Mouse (Mus musculus) spleen, adult 2 months (tissue): ENCODE measurements at regions not wholly inside any gene's neighbourhood (a gene's known extent, or its start where the extent isn't known, plus 50 kb on each side); places are given as distances from the start of the nearest gene placed in this dataset.

Source experiments
- DNase-seq, 2 experiments: peaks; one replicate each; pipeline versions ENCODE4 v3.0.0 to v3.0.0-alpha.2; 2012 to 2021; ENCODE audit warnings: low spot score in 2 of 2, low read depth in 1 of 2
- H3K27ac ChIP-seq: fragments of 200-500 bp; 2 replicates; pipeline ENCODE4 v1.5.1; 2012; ENCODE audit warnings: low read length, inconsistent platforms; ENCODE audit not compliant: insufficient read depth
- H3K27me3 ChIP-seq: fragments of 200-500 bp; 2 replicates; pipeline ENCODE4 v1.6.1; 2012; ENCODE audit warnings: mild to moderate bottlenecking, moderate library complexity, low read length, inconsistent platforms; ENCODE audit not compliant: control insufficient read depth, insufficient read depth
- H3K36me3 ChIP-seq: fragments of 200-500 bp; 2 replicates; pipeline ENCODE4 v1.6.1; 2012; ENCODE audit warnings: mild to moderate bottlenecking, low read length, inconsistent platforms; ENCODE audit not compliant: control insufficient read depth, insufficient read depth
- H3K4me1 ChIP-seq: fragments of 200-500 bp; 2 replicates; pipeline ENCODE4 v1.6.1; 2011; ENCODE audit warnings: inconsistent platforms; ENCODE audit not compliant: control insufficient read depth, insufficient read depth, insufficient read length
- H3K4me3 ChIP-seq: fragments of 200-500 bp; 2 replicates; pipeline ENCODE4 v1.5.1; 2011; ENCODE audit warnings: mild to moderate bottlenecking, inconsistent platforms; ENCODE audit not compliant: insufficient read depth, insufficient read length; ENCODE audit errors: extremely low read depth
- CTCF ChIP-seq: fragments of 200-500 bp; IDR thresholded peaks from 2 replicates; pipeline ENCODE4 v1.5.1; 2011; ENCODE audit warnings: mild to moderate bottlenecking, inconsistent platforms; ENCODE audit not compliant: insufficient read depth, insufficient read length, insufficient replicate concordance; ENCODE audit errors: extremely low read depth
- POLR2A ChIP-seq: fragments of 200-500 bp; IDR thresholded peaks from 2 replicates; pipeline ENCODE4 v1.6.1; 2011; ENCODE audit warnings: low read depth, low read length, inconsistent platforms
- WGBS: fragments of 180-500 bp; shearing (Covaris S2); methylation state at CpG from one replicate; pipeline ENCODE4 v1.1.7; 2018; 5-methylcytosine and 5-hydroxymethylcytosine counted together

DNA sequence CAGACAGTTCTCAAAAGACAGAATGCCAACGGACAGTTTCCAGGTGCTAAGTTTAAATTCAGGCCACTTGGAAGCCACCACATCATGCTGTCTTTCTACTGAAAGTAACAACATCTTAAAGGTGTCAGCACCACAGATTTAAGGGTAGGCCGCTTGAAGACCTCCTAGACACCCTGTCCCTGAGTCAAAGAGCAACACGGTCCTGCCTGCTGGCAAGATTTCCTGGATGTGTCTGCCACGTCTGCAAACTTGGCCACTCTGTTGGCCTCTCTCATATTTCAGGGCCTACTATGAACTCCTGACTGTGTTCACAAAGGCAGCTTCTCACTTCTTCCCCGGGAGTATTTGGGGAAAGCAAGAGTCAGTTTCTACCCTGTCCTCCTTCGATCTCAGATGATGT is 194.7 kb upstream of the Esrrg start:
- no peaks in the 10 kb centered on the region for H3K4me1 ChIP-seq
- no peaks in the 10 kb centered on the region for H3K27me3 ChIP-seq
- WGBS, result 92% methylated on average over 6 of the region's 6 CpGs
- no peak for DNase-seq
- TF ChIP-seq POLR2A (no peak), CTCF (no peak)
- no peak overlapping the region for H3K4me3 ChIP-seq
- no peak overlapping the region for H3K27ac ChIP-seq
- H3K36me3 ChIP-seq, result no peaks in the 10 kb centered on the region

DNA sequence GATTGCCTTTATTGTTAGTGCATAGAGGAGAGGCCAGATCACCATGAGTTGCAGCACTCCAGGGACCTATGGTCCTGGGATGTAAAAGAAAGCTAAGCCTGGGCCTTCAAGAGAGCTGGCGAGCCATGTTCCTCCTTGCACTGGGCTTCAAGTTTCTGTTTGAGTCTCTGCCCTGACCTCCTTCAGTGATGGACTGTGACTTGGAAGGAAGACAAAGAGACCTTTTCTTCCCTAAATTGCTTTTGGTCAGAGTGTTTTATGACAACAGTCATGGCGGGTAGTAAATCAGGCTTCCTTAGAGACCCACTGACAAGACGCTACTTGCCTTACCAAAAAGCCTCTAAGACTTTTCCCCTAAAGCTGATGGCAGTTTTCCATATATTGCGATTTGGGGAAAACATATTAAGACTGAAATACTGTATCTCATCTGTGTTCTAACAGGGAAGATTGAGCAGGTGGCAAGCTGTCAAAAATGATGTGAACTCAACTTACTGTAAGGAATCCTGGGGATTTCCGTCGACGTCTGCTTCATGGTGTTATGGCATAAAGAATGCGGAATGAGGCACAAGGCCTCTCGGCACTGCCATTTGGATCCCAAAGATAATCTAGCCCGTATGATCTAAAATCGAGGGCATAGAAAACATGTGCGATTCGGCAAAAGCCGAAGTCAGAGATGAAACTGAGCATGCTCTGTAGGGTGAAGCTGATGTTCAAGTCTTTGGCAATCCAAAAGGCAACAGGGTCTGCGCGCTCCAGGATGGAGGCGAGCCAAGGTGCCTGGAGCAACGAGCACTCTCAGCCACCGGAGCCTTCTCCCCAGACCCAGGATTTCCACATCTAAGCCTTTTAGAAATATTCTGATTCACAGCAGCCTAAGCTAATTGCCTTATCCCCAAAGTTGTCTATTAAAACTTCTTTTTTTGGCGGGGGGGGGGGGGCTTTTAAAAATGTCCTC is 190.1 kb upstream of the Esrrg start:
- Histone ChIP-seq H3K36me3 (no peaks in the 10 kb centered on the region), H3K27me3 (no peaks in the 10 kb centered on the region), H3K4me1 (no peaks in the 10 kb centered on the region), H3K4me3 (no peak overlapping the region), H3K27ac (no peak overlapping the region)
- DNase-seq, result no peak
- no peak for TF ChIP-seq POLR2A
- no peak for TF ChIP-seq CTCF
- WGBS, result 89% methylated on average over 20 of the region's 20 CpGs

DNA sequence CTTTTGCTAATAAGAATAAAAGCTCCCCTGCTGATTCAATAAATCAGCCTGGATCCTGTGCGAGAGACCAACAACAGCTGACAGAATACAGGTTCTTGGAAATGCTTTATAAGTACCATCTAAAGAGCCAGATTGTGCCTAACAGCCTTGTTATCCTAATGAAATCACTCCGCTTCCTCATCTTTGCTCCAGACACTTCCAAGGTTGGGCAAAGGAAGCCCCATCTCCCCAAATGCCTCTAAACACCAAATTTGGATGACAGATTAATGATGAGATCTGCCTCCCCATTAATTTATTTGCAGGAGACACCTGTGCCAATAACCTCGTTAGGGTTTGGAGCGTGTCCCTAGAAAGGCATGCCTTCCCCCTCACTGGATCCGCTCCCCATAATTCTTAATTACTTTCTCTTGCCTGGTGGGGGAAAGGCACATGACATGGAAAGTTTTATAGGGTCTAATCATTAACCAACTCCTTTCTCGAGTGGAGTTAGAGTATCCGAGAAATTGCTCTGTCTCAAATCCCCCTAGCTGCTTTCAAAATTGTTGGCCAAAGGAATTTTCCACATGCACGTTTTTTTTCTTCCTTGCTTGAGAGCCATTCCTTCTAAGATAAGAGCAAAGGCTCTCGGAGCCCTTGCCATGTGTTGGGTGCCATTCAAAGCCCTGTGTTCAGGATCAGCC is 179.9 kb upstream of the Esrrg start:
- Histone ChIP-seq H3K27me3 (no peaks in the 10 kb centered on the region), H3K4me3 (no peak overlapping the region), H3K4me1 (no peaks in the 10 kb centered on the region), H3K27ac (no peak overlapping the region), H3K36me3 (no peaks in the 10 kb centered on the region)
- WGBS, result 80% methylated on average over 9 of the region's 9 CpGs
- DNase-seq, result no peak
- TF ChIP-seq POLR2A, result no peak
- no peak for TF ChIP-seq CTCF

DNA sequence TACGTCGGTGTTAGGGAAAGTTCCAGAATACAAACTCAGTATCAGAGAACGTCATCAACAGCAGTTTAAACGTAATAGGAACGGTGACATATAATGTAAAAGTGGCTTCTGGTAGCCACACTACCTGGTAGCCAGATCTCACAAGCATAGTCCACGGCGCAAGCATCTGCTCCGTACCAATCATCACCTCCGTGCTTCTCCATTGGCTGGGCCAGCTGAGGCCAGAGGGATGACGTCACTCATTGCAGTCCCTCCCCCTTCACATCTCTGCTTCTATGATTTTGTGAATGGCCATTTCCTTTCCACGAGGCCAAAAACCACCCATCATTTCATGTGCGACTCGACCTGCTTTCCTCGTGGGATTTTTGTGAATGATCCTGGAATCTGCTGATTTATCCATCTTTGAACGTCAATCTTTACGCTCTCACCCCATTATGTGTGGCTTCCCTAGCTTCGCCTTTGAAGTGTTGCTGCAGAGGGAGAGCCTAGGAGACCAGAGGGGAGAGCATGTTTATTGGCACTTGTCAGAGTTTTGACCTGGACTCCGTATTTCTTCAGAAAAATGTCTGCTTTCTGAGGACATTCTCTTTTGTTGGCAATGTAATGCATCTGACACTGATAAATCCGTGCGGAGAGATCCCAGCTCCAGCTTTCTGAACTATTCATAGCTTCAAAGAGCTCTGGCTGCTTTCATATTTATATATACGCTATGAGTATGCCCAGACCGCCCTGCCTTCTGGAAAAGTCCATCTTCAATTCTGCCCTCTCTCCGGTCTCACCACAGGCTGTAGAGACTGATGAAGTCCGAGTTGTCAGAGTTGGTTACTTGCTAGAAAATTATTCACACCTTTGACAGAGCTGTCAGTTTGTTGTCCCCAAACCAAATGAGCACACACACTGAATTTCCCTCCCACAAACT is 174.6 kb upstream of the Esrrg start:
- TF ChIP-seq CTCF, result no peak
- TF ChIP-seq POLR2A, result no peak
- Histone ChIP-seq H3K27ac (no peak overlapping the region), H3K4me3 (no peak overlapping the region), H3K36me3 (no peaks in the 10 kb centered on the region), H3K4me1 (no peaks in the 10 kb centered on the region), H3K27me3 (no peaks in the 10 kb centered on the region)
- no peak for DNase-seq
- 89% methylated on average over 24 of the region's 24 CpGs for WGBS

DNA sequence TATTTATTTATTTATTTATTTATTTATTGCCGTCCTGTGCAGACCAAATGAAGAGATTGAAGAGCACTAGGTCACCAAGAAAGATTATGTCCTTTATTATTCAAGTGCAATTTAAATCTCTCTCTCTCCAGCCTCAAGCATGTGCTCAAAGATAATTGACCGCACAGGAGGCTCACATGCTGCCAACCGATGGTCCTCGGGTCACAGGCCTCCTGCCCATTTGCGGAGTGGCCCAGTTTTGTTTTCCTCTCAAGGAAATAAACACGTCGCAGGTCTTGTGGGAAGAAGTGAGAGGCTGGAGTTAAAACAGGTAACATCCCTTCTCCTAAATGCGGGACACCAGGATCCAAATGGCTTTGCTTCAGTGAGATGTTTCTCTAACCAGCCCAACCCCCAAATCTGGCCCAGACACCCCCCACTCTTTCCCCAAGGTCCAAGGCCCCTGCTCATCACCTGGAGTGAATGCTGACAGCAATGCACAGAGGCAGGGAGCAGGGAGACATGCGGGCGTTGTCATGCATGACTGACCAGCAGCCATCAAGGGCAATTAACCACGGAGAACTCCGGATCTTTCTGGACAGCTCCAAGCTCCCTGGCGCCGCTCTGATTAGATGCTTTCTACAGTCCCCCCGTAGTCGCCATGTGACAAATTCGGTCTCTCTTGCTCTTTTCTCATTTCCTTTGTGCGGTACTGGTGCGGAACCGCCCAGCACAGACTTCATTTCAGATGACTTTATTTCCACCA is 169.2 kb upstream of the Esrrg start:
- Histone ChIP-seq H3K4me3 (no peak overlapping the region), H3K27ac (no peak overlapping the region), H3K36me3 (no peaks in the 10 kb centered on the region), H3K27me3 (no peaks in the 10 kb centered on the region), H3K4me1 (no peaks in the 10 kb centered on the region; the same call in 1 of the 2 replicates)
- TF ChIP-seq POLR2A (no peak), CTCF (no peak)
- DNase-seq, result no peak
- WGBS, result 92% methylated on average over 20 of the region's 20 CpGs

DNA sequence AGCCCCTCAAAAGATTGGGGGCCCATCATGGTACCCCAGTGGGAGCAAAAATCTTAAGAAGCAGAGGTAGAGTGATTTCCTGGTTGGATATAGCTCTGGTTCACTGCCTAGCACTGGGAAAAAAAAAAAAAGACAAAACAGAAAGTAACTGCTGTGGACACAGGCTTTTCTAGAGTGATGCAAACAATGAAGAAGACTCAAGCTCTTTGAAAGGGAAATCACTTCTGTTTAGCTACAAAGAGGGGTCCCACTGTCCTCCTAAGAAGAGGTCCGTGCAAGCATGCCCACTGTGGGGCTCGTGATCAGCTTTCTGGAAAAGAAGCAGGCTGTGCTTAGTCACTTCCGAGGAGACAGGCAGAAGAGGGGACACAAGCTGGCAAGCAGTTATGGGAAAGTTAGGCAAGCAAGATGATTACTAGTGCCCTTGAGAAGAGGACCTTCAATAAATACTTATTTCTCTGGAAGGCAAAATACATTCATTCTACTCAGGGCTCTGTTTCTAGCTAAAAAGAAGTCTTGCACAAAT is 166.9 kb upstream of the Esrrg start:
- no peak for DNase-seq
- H3K27ac ChIP-seq, result no peak overlapping the region
- no peaks in the 10 kb centered on the region for H3K27me3 ChIP-seq
- H3K4me1 ChIP-seq, result no peaks in the 10 kb centered on the region; the same call in 1 of the 2 replicates
- H3K4me3 ChIP-seq, result no peak overlapping the region
- H3K36me3 ChIP-seq, result no peaks in the 10 kb centered on the region
- no peak for TF ChIP-seq CTCF
- TF ChIP-seq POLR2A, result no peak
- WGBS, result 83% methylated on average over 3 of the region's 3 CpGs
